Mouse (Mus musculus): ENCODE measurements at regions not wholly inside any gene's neighbourhood (a gene's known extent, or its start where the extent isn't known, plus 50 kb on each side); places are given as distances from the start of the nearest gene placed in this dataset.

GRCm38 (mm10) chr10:125861734-125862133, 104.2 kb upstream of the Lrig3 start:
- no peak for DNase-seq
- H3K4me3 ChIP-seq (replicated peaks; ENCODE audit: insufficient read depth, low read depth, low read length), result no peak overlapping the region
- no peak for TF ChIP-seq POLR2A (IDR thresholded peaks at IDR 0.05; ENCODE audit: borderline replicate concordance, insufficient read depth, low read length)
- TF ChIP-seq CTCF (IDR thresholded peaks at IDR 0.05; ENCODE audit: borderline replicate concordance, insufficient read depth, low read depth, low read length), result no peak
- no peaks in the 10 kb centered on the region for H3K27me3 ChIP-seq (ENCODE audit: control insufficient read depth, insufficient read depth, low read length)
- no peaks in the 10 kb centered on the region for H3K4me1 ChIP-seq (ENCODE audit: control insufficient read depth, insufficient read depth, low read length)
- WGBS, result 95% methylated on average over 9 of the region's 9 CpGs
- H3K27ac ChIP-seq (ENCODE audit: insufficient read depth, low read length), result no peak overlapping the region

DNA sequence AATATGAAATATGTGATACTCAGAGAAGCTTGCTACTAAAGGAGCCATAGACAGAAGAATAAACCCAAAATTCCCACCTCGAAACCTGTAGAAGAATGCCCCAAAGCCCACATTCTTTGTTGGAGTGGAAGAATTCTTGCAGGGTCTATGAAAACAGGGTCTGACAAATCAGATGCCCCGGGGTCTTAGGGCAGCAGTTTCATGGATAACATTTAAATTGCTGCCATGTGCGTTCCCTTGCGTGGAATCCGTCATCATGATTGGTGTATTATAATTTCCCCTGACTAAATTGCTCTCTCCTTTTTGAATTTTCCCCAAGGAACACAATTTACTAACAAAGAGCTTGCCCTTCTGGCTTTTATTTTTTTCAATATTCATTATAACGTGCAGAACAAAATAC, 99.6 kb upstream of the Lrig3 start:
- Histone ChIP-seq H3K27me3 (ENCODE audit: control insufficient read depth, insufficient read depth, low read length) (no peaks in the 10 kb centered on the region), H3K4me1 (ENCODE audit: control insufficient read depth, insufficient read depth, low read length) (no peaks in the 10 kb centered on the region), H3K27ac (ENCODE audit: insufficient read depth, low read length) (no peak overlapping the region), H3K4me3 (replicated peaks; ENCODE audit: insufficient read depth, low read depth, low read length) (no peak overlapping the region)
- no peak for TF ChIP-seq POLR2A (IDR thresholded peaks at IDR 0.05; ENCODE audit: borderline replicate concordance, insufficient read depth, low read length)
- no peak for TF ChIP-seq CTCF (IDR thresholded peaks at IDR 0.05; ENCODE audit: borderline replicate concordance, insufficient read depth, low read depth, low read length)
- WGBS, result 83% methylated on average over 6 of the region's 6 CpGs
- no peak for DNase-seq

DNA sequence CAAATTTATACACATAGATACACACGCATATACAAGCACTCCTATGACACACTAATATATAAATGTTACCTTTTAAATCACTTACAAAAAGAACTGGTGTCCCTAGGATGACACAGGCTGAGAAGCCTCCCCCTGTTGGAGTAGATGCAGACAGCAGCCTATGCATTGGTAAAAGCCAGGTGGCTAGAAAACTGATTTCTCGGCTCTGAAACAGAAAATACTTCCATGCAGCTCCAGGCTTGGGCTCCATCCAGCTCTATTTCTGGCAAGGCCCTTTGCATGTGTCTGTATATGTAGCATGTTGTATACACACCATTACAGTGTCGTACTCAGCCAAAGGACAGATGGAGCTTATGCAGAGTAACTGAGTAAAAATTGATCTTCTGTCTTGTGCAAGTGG, 81.4 kb upstream of the Lrig3 start:
- no peaks in the 10 kb centered on the region for H3K4me1 ChIP-seq (ENCODE audit: control insufficient read depth, insufficient read depth, low read length)
- TF ChIP-seq CTCF (IDR thresholded peaks at IDR 0.05; ENCODE audit: borderline replicate concordance, insufficient read depth, low read depth, low read length), result no peak
- TF ChIP-seq POLR2A (IDR thresholded peaks at IDR 0.05; ENCODE audit: borderline replicate concordance, insufficient read depth, low read length), result no peak
- DNase-seq, result no peak
- H3K27ac ChIP-seq (ENCODE audit: insufficient read depth, low read length), result no peak overlapping the region
- H3K27me3 ChIP-seq (ENCODE audit: control insufficient read depth, insufficient read depth, low read length), result no peaks in the 10 kb centered on the region
- WGBS, result 43% methylated on average over 3 of the region's 3 CpGs
- no peak overlapping the region for H3K4me3 ChIP-seq (replicated peaks; ENCODE audit: insufficient read depth, low read depth, low read length)

DNA sequence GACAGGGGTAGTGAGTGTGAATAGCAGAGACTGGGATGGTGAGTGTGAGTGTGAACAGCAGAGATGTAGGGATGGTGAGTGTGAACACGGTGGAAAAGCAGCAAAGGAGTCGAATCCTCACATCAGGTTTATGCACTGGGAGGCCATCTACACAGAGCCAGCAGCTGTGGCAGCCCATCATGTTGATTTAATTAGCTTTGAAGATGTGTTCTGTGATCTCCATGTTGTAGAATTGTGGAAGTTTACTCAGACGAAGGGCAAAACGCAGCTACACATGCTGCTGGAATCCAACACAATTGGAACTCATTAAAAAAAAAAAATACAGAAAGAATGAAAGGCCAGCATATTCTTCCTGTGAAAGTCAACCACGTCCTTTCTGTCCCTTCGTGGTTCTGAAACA, 80.2 kb upstream of the Lrig3 start:
- DNase-seq, result no peak
- Histone ChIP-seq H3K27me3 (ENCODE audit: control insufficient read depth, insufficient read depth, low read length) (no peaks in the 10 kb centered on the region), H3K27ac (ENCODE audit: insufficient read depth, low read length) (no peak overlapping the region), H3K4me3 (replicated peaks; ENCODE audit: insufficient read depth, low read depth, low read length) (no peak overlapping the region), H3K4me1 (ENCODE audit: control insufficient read depth, insufficient read depth, low read length) (no peaks in the 10 kb centered on the region)
- no peak for TF ChIP-seq CTCF (IDR thresholded peaks at IDR 0.05; ENCODE audit: borderline replicate concordance, insufficient read depth, low read depth, low read length)
- TF ChIP-seq POLR2A (IDR thresholded peaks at IDR 0.05; ENCODE audit: borderline replicate concordance, insufficient read depth, low read length), result no peak
- 40% methylated on average over 6 of the region's 6 CpGs for WGBS

DNA sequence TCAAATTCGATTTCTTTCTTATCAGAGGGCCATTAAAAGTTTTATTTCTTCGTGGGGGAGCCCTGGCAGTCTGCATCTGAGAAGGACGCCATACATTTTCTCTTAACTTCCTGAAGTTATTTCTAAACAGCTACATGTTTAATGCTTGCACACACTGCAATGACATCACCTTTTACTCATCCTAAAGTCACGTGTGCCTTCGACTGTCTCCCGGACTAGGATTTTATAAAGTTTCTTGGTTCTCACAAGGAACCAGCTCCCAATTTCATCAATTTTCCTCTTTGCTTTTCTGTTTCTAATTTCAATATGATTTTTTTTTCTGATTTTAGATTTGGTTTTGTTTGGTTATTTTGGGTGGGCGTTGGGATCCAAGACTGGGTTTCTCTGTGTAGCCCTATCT, 73.8 kb upstream of the Lrig3 start:
- WGBS, result 85% methylated on average over 7 of the region's 7 CpGs
- Histone ChIP-seq H3K4me1 (ENCODE audit: control insufficient read depth, insufficient read depth, low read length) (no peaks in the 10 kb centered on the region), H3K27me3 (ENCODE audit: control insufficient read depth, insufficient read depth, low read length) (no peaks in the 10 kb centered on the region), H3K27ac (ENCODE audit: insufficient read depth, low read length) (no peak overlapping the region), H3K4me3 (replicated peaks; ENCODE audit: insufficient read depth, low read depth, low read length) (no peak overlapping the region)
- TF ChIP-seq CTCF (IDR thresholded peaks at IDR 0.05; ENCODE audit: borderline replicate concordance, insufficient read depth, low read depth, low read length), result no peak
- no peak for TF ChIP-seq POLR2A (IDR thresholded peaks at IDR 0.05; ENCODE audit: borderline replicate concordance, insufficient read depth, low read length)
- no peak for DNase-seq

GRCm38 (mm10) chr10:125895744-125896482, 70.1 kb upstream of the Lrig3 start:
- Histone ChIP-seq H3K27ac (ENCODE audit: insufficient read depth, low read length) (no peak overlapping the region), H3K27me3 (ENCODE audit: control insufficient read depth, insufficient read depth, low read length) (no peaks in the 10 kb centered on the region), H3K4me1 (ENCODE audit: control insufficient read depth, insufficient read depth, low read length) (no peaks in the 10 kb centered on the region), H3K4me3 (replicated peaks; ENCODE audit: insufficient read depth, low read depth, low read length) (no peak overlapping the region)
- WGBS, result 59% methylated on average over 7 of the region's 7 CpGs
- TF ChIP-seq CTCF (IDR thresholded peaks at IDR 0.05; ENCODE audit: borderline replicate concordance, insufficient read depth, low read depth, low read length), result no peak
- TF ChIP-seq POLR2A (IDR thresholded peaks at IDR 0.05; ENCODE audit: borderline replicate concordance, insufficient read depth, low read length), result no peak
- DNase-seq, result no peak

- DNase-seq, result no peak
- 89% methylated on average over 5 of the region's 5 CpGs for WGBS
- Histone ChIP-seq H3K4me1 (ENCODE audit: control insufficient read depth, insufficient read depth, low read length) (no peaks in the 10 kb centered on the region), H3K27ac (ENCODE audit: insufficient read depth, low read length) (no peak overlapping the region), H3K27me3 (ENCODE audit: control insufficient read depth, insufficient read depth, low read length) (no peaks in the 10 kb centered on the region), H3K4me3 (replicated peaks; ENCODE audit: insufficient read depth, low read depth, low read length) (no peak overlapping the region)
- no peak for TF ChIP-seq POLR2A (IDR thresholded peaks at IDR 0.05; ENCODE audit: borderline replicate concordance, insufficient read depth, low read length)
- TF ChIP-seq CTCF (IDR thresholded peaks at IDR 0.05; ENCODE audit: borderline replicate concordance, insufficient read depth, low read depth, low read length), result no peak
Measured at GRCm38 (mm10) chr10:125896646-125897045, 69.3 kb upstream of the Lrig3 start.

DNA sequence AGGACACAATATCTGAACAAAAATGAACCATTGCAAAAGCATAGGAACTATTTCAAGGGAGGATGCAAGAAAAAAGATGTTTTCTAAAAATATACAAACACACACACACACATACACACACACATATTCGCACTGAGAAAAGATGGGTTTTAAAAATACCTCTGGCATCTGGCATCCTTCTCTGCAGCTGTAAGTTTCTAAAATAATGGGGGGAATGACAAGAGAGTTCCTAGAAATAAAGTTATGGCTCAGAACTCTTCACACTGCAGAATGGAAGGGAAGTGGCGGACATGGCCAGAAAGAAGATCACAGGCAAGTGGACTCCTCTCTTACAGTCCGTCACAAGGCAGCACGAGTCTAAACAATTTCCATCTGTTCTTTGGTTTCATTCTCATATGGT, 66.5 kb upstream of the Lrig3 start:
- no peaks in the 10 kb centered on the region for H3K4me1 ChIP-seq (ENCODE audit: control insufficient read depth, insufficient read depth, low read length)
- WGBS, result 86% methylated on average over 4 of the region's 4 CpGs
- H3K27ac ChIP-seq (ENCODE audit: insufficient read depth, low read length), result no peak overlapping the region
- no peaks in the 10 kb centered on the region for H3K27me3 ChIP-seq (ENCODE audit: control insufficient read depth, insufficient read depth, low read length)
- no peak overlapping the region for H3K4me3 ChIP-seq (replicated peaks; ENCODE audit: insufficient read depth, low read depth, low read length)
- TF ChIP-seq CTCF (IDR thresholded peaks at IDR 0.05; ENCODE audit: borderline replicate concordance, insufficient read depth, low read depth, low read length) (no peak), POLR2A (IDR thresholded peaks at IDR 0.05; ENCODE audit: borderline replicate concordance, insufficient read depth, low read length) (no peak)
- no peak for DNase-seq
